Mouse (Mus musculus) heart, embryonic 16.5 days (tissue): ENCODE measurements around the gene Igfbp7. TPM values are rescaled to one million over a fixed set of nuclear protein-coding genes. Genes with fewer than 3 reads are reported as not detected.

Source experiments
- ATAC-seq: fragments of 200-750 bp; cut with Nextera tagmentation; replicated peaks from 2 replicates; pipeline ENCODE4 v1.8.0; 2017; ENCODE audit warnings: moderate number of reproducible peaks; ENCODE audit not compliant: insufficient read depth, low FRiP score; ENCODE audit errors: extremely low read depth
- H3K27ac ChIP-seq: fragments of 300-500 bp; sonication (generic); 2 replicates; pipeline ENCODE4 v1.5.1; 2014; ENCODE audit warnings: mild to moderate bottlenecking, low read length, control low read depth, moderate library complexity
- H3K27me3 ChIP-seq: fragments of 300-500 bp; sonication (generic); 2 replicates; pipeline ENCODE4 v1.6.1; 2014; ENCODE audit warnings: low read length, mixed read lengths; ENCODE audit not compliant: control insufficient read depth, insufficient read depth
- H3K36me3 ChIP-seq: fragments of 300-500 bp; sonication (generic); 2 replicates; pipeline ENCODE4 v1.6.1; 2014; ENCODE audit not compliant: control insufficient read depth, insufficient read depth
- H3K4me1 ChIP-seq: fragments of 300-500 bp; sonication (generic); 2 replicates; pipeline ENCODE4 v1.6.1; 2014; ENCODE audit warnings: low read length, mixed read lengths; ENCODE audit not compliant: control insufficient read depth, insufficient read depth
- H3K4me2 ChIP-seq: fragments of 300-500 bp; sonication (generic); 2 replicates; pipeline ENCODE4 v1.6.1; 2014; ENCODE audit warnings: low read depth, mild to moderate bottlenecking, control low read depth, low read length
- H3K4me3 ChIP-seq: fragments of 300-500 bp; sonication (generic); 2 replicates; pipeline ENCODE4 v1.5.1; 2014; ENCODE audit warnings: mild to moderate bottlenecking, control low read depth, low read length
- H3K9ac ChIP-seq: fragments of 300-500 bp; sonication (generic); 2 replicates; pipeline ENCODE4 v1.6.1; 2014; ENCODE audit warnings: low read length, control low read depth
- H3K9me3 ChIP-seq: fragments of 300-500 bp; sonication (generic); replicated peaks from 2 replicates; pipeline ENCODE4 v1.6.1; 2016; ENCODE audit warnings: low read length; ENCODE audit not compliant: control insufficient read depth
- WGBS: fragments of 180-500 bp; shearing (Covaris S2); extraction: QIAGEN DNeasy Blood & Tissue Kit; methylation state at CpG from one replicate; pipeline ENCODE4 v1.1.7; 2014; 5-methylcytosine and 5-hydroxymethylcytosine counted together
- polyA plus RNA-seq: library from polyadenylated mRNA; unstranded; fragments of >200 nt; fragmentation: Nextera tagmentation; extraction: Ambion mirVana; gene quantifications from 2 replicates; pipeline ENCODE4 v1.2.1, GENCODE M21; 2015

The Igfbp7 gene
- polyA plus RNA-seq, 1 experiment from 2014 or later = 68.4 TPM

DNA sequence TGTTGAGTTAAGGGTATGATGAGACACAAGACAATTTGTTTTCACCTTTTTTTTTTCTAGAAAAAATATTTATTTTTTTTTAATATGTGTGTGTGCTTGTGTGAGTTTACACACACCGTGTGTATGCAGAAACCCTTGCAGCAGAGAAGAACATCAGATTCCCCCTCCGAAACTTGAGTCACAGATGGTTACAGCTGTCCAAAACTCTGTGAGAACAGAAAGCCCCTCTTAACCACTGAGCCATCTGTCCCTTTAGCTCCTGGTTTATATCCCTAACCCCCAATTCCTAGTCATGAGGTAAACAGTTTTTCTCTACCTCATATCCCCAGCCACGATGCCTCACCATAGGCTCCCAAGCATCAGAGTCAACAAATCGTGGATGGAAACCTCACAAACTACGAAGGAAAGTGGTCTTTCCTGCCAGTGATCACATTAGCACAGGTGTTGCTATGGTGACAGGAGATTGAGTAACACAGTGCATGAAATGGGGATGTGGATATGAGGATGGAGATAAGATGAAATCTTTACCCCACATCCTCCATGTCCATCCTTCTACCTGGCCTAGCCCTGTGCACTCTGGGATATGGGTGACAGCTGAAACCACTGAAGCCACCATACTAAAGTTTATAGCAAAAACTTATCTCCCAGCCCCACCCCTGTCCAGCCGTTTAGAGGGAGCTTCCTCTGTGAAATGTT is 21.8 kb downstream of the Igfbp7 start:
- Histone ChIP-seq H3K27me3 (no peaks in the 10 kb centered on the region), H3K4me2 (no peak overlapping the region), H3K9me3 (no peaks in the 10 kb centered on the region), H3K27ac (no peak overlapping the region), H3K4me1 (peaks cover 8% of the 10 kb centered on the region), H3K4me3 (no peak overlapping the region), H3K36me3 (no peaks in the 10 kb centered on the region), H3K9ac (no peak overlapping the region)
- 62% methylated on average over 6 of the region's 6 CpGs for WGBS
- no peak for ATAC-seq

DNA sequence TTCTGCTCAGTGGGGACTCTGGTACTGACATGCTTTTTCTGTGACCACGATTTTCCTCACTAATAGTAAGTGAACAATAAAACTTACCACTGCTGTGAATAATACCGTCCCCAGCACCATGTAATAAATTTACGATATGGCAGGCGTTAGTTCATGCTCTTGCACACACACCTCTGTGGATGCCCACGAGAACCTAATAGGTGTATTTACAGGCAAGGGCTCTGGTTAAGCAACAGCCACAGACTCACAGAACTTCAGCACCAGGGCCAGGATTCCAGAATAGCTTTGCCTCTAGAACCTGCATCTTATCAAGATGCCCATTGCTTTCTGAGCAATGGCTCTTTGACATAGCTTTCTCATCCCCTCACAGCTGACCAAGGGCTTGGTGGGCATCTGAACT is 22.6 kb downstream of the Igfbp7 start:
- Histone ChIP-seq H3K27me3 (no peaks in the 10 kb centered on the region), H3K9me3 (no peaks in the 10 kb centered on the region), H3K4me2 (no peak overlapping the region), H3K36me3 (no peaks in the 10 kb centered on the region), H3K27ac (no peak overlapping the region), H3K9ac (no peak overlapping the region), H3K4me1 (peaks cover 8% of the 10 kb centered on the region), H3K4me3 (no peak overlapping the region)
- 86% methylated on average over 5 of the region's 5 CpGs for WGBS
- no peak for ATAC-seq

- no peak overlapping the region for H3K4me3 ChIP-seq
- H3K9ac ChIP-seq = no peak overlapping the region
- no peaks in the 10 kb centered on the region for H3K9me3 ChIP-seq
- WGBS = 70% methylated on average over 9 of the region's 9 CpGs
- H3K27ac ChIP-seq = no peak overlapping the region
- ATAC-seq = no peak
- no peaks in the 10 kb centered on the region for H3K36me3 ChIP-seq
- peaks cover 8% of the 10 kb centered on the region for H3K4me1 ChIP-seq
- no peak overlapping the region for H3K4me2 ChIP-seq
- H3K27me3 ChIP-seq = no peaks in the 10 kb centered on the region
Observed at GRCm38 (mm10) chr5:77384724-77385123, 23.1 kb downstream of the Igfbp7 start.

GRCm38 (mm10) chr5:77383799-77384554 is 23.9 kb downstream of the Igfbp7 start:
- Histone ChIP-seq H3K4me1 (peaks cover 8% of the 10 kb centered on the region), H3K27ac (no peak overlapping the region), H3K36me3 (no peaks in the 10 kb centered on the region), H3K4me3 (no peak overlapping the region), H3K27me3 (no peaks in the 10 kb centered on the region), H3K4me2 (no peak overlapping the region), H3K9me3 (no peaks in the 10 kb centered on the region), H3K9ac (no peak overlapping the region)
- 0 out of 2 replicates have a peak, but pooled peaks have one; percentile 18 for ATAC-seq
- WGBS = 72% methylated on average over 5 of the region's 5 CpGs

DNA sequence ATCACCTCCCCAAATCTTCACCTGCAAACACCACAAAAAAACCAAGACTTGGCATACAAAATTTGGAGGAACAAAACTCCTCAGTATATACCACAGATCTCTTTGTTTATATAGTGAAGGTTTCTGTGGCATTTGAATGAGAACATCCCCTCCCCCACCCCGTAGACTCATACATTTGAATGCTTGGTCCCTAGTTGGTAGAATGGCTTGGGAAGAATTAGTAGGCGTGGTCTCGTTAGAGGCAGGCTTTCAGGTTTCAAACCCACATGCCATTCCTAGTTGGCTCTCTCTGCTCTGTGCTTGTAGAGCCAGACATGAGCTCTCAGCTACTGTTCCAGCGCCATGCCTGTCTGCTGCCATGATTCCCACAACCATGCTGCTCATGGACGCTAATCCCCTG is 26.2 kb downstream of the Igfbp7 start:
- Histone ChIP-seq H3K4me2 (no peak overlapping the region), H3K27ac (no peak overlapping the region), H3K9ac (no peak overlapping the region), H3K4me3 (no peak overlapping the region), H3K4me1 (peaks cover 8% of the 10 kb centered on the region), H3K27me3 (no peaks in the 10 kb centered on the region), H3K36me3 (no peaks in the 10 kb centered on the region), H3K9me3 (no peaks in the 10 kb centered on the region)
- WGBS = 82% methylated on average over 5 of the region's 5 CpGs
- no peak for ATAC-seq

- H3K27me3 ChIP-seq = no peaks in the 10 kb centered on the region
- no peak for ATAC-seq
- no peak overlapping the region for H3K27ac ChIP-seq
- H3K4me3 ChIP-seq = no peak overlapping the region
- H3K4me1 ChIP-seq = peaks cover 5% of the 10 kb centered on the region
- H3K36me3 ChIP-seq = no peaks in the 10 kb centered on the region
- H3K4me2 ChIP-seq = no peak overlapping the region
- no peak overlapping the region for H3K9ac ChIP-seq
- WGBS = 89% methylated on average over 7 of the region's 7 CpGs
- H3K9me3 ChIP-seq = no peaks in the 10 kb centered on the region
Observed at GRCm38 (mm10) chr5:77381283-77381682, 26.6 kb downstream of the Igfbp7 start.

GRCm38 (mm10) chr5:77380321-77380901 is 27.4 kb downstream of the Igfbp7 start:
- Histone ChIP-seq H3K4me3 (no peak overlapping the region), H3K4me1 (peaks cover 5% of the 10 kb centered on the region; the same call in 1 of the 2 replicates), H3K4me2 (no peak overlapping the region), H3K9me3 (no peaks in the 10 kb centered on the region), H3K27ac (no peak overlapping the region), H3K27me3 (no peaks in the 10 kb centered on the region), H3K36me3 (no peaks in the 10 kb centered on the region), H3K9ac (no peak overlapping the region)
- 82% methylated on average over 17 of the region's 17 CpGs for WGBS
- no peak for ATAC-seq

DNA sequence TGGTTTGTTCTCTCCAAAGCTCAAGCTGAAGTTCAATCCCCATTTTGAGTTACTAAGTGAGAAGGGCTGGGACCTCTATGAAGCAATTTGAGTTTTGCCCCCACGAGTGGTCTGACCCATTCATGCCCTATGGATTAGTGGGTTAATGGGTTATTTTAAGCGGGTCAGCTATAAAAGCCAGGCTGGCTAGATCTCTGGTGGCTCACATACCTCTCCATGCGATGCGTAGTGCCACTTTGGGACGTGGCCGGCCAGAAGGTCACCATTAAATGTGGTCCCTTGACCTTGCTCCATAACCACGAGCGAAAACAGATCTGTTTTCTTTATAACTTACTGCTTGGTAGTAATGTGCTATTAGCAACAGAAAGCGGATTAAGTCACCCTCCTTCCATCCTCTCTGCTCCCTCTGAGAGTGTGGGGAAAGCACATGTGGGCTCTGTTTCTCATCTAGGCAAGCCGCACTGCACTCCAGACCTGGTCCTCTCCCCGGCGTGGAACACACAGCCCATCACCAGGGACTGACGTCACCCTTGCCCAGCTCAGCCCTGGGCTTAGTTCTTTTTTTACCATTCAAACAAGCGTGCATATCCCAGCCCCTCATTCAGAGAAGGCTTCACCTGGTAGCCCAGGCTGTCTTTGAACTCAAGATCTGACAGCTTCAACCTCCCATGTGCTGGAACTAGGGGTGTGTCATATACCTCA is 28.3 kb downstream of the Igfbp7 start:
- ATAC-seq = no peak
- 74% methylated on average over 14 of the region's 14 CpGs for WGBS

More for the DNA sequence above, 28.3 kb downstream of the Igfbp7 start:
- Histone ChIP-seq H3K4me3 (no peak overlapping the region), H3K36me3 (no peaks in the 10 kb centered on the region), H3K9ac (no peak overlapping the region), H3K9me3 (no peaks in the 10 kb centered on the region), H3K4me2 (no peak overlapping the region), H3K27me3 (no peaks in the 10 kb centered on the region), H3K27ac (no peak overlapping the region), H3K4me1 (peaks cover 12% of the 10 kb centered on the region)
